In genomic region chr11:40759896-40760295, GRCm38 (mm10) we compare ENCODE assay signal across 27 mouse cellular contexts. TPM values are rescaled to one million over a fixed set of nuclear protein-coding genes. Genes with fewer than 3 reads are reported as not detected.
DNase-seq lines count a peak whose midpoint lies in the region; ATAC-seq and TF ChIP-seq lines count a peak whose summit lies in the region.
"Had no signal": no experiment of that assay in that cellular context is flagged by ENCODE, and none has a peak within 500 bp of the region (broad histone marks: within the 10 kb centered on the region; RNA-seq: fewer than 3 reads in every experiment).

No protein-coding gene starts in this region.

- DNase-seq in gastrocnemius, adult 2 months, result peak; percentile 59
- no peak for DNase-seq in gastrocnemius, postnatal 4 days (ENCODE audit: low spot score in 2 of 2)
- DNase-seq in brain, adult 2 months (ENCODE audit: low read depth, low spot score), result peak; percentile 69
- DNase-seq in cerebellum, adult 8-10 months, result peak; percentile 13
- peak; percentile 71 to 77 for DNase-seq in cerebellum, postnatal 25 days
- DNase-seq in thymus, postnatal 25 days, result no peak
- no peak for DNase-seq in forebrain, embryonic 11.5 days (ENCODE audit: low spot score)
- no peak for DNase-seq in heart, adult 2 months
- DNase-seq: adrenal gland, adult 2 months; adrenal gland, postnatal 36 days; heart, postnatal 36 days; kidney, adult 8-10 months; kidney, postnatal 10 days; lung, embryonic 14.5 days; thymus, adult 18-20 months; thymus, postnatal 36 days had no signal

- no peak overlapping the region for H3K4me2 ChIP-seq in forebrain, embryonic 11.5 days (ENCODE audit: low read depth, low read length, severe bottlenecking)
- H3K4me2 ChIP-seq: embryonic facial prominence, embryonic 12.5 days; forebrain, embryonic 15.5 days; heart, embryonic 11.5 days; hindbrain, embryonic 12.5 days; limb, embryonic 12.5 days; liver, embryonic 15.5 days; lung, embryonic 14.5 days; midbrain, embryonic 11.5 days had no signal

- H3K9ac ChIP-seq in forebrain, embryonic 11.5 days (ENCODE audit: low read length), result no peak overlapping the region
- H3K9ac ChIP-seq in heart, adult 2 months (ENCODE audit: low read depth, low read length), result no peak overlapping the region
- H3K9ac ChIP-seq: embryonic facial prominence, embryonic 12.5 days; forebrain, embryonic 15.5 days; hindbrain, embryonic 12.5 days; limb, embryonic 12.5 days; liver, embryonic 15.5 days; lung, embryonic 14.5 days had no signal

- TF ChIP-seq CTCF in gastrocnemius, adult 2 months (IDR thresholded peaks at IDR 0.05), result no peak
- no peak for TF ChIP-seq CTCF in heart, adult 2 months (IDR thresholded peaks at IDR 0.05)

- H3K9me3 ChIP-seq in forebrain, embryonic 11.5 days (ENCODE audit: control insufficient read depth, low read length), result no peaks in the 10 kb centered on the region
- H3K9me3 ChIP-seq: embryonic facial prominence, embryonic 12.5 days; forebrain, embryonic 15.5 days; hindbrain, embryonic 12.5 days; limb, embryonic 12.5 days; liver, embryonic 15.5 days had no signal

- H3K4me3 ChIP-seq in gastrocnemius, adult 2 months, result no peak overlapping the region
- H3K4me3 ChIP-seq in forebrain, embryonic 11.5 days (ENCODE audit: low read depth, low read length), result no peak overlapping the region
- H3K4me3 ChIP-seq in heart, adult 2 months, result no peak overlapping the region
- H3K4me3 ChIP-seq: embryonic facial prominence, embryonic 12.5 days; forebrain, embryonic 15.5 days; hindbrain, embryonic 12.5 days; limb, embryonic 12.5 days; liver, embryonic 15.5 days had no signal

- H3K4me1 ChIP-seq in forebrain, embryonic 11.5 days (replicated peaks; ENCODE audit: control insufficient read depth, insufficient read depth, low read length), result no peaks in the 10 kb centered on the region
- no peaks in the 10 kb centered on the region; the same call in 1 of the 2 replicates for H3K4me1 ChIP-seq in heart, adult 2 months (ENCODE audit: control insufficient read depth, insufficient read depth, low read length)
- H3K4me1 ChIP-seq: embryonic facial prominence, embryonic 12.5 days; hindbrain, embryonic 12.5 days; limb, embryonic 12.5 days had no signal

- no peak for TF ChIP-seq POLR2A in heart, adult 2 months (IDR thresholded peaks at IDR 0.05; ENCODE audit: insufficient read depth, low read depth, low read length)

- H3K36me3 ChIP-seq in forebrain, embryonic 11.5 days (ENCODE audit: control insufficient read depth, insufficient read depth, low read length), result no peaks in the 10 kb centered on the region
- H3K36me3 ChIP-seq in heart, adult 2 months (ENCODE audit: control insufficient read depth, insufficient read depth, low read length), result no peaks in the 10 kb centered on the region
- H3K36me3 ChIP-seq: embryonic facial prominence, embryonic 12.5 days; forebrain, embryonic 15.5 days; hindbrain, embryonic 12.5 days; limb, embryonic 12.5 days; liver, embryonic 15.5 days had no signal

- WGBS in forebrain, embryonic 11.5 days, result 81% methylated on average over 8 of the region's 8 CpGs
- WGBS in heart, adult 2 months, result 65% methylated on average over 8 of the region's 8 CpGs

- intact Hi-C loops in gastrocnemius, adult 2 months (cut with DNase I), result loop anchor here (5.0 kb wide), 2 partner anchors 83 to 158 kb away; no protein-coding TSS in a partner anchor
- intact Hi-C loops in heart, adult 2 months (cut with DNase I), result loop anchor here (10.0 kb wide), 1 partner anchor 135 kb away; no protein-coding TSS in a partner anchor

- no peaks in the 10 kb centered on the region for H3K79me2 ChIP-seq in heart, adult 2 months (replicated peaks; ENCODE audit: control insufficient read depth, insufficient read depth, low read length)

- no peaks in the 10 kb centered on the region for H3K27me3 ChIP-seq in forebrain, embryonic 11.5 days (ENCODE audit: control insufficient read depth, insufficient read depth, low read length)
- H3K27me3 ChIP-seq in heart, adult 2 months (ENCODE audit: control insufficient read depth, insufficient read depth, low read length), result no peaks in the 10 kb centered on the region
- H3K27me3 ChIP-seq: embryonic facial prominence, embryonic 12.5 days; forebrain, embryonic 15.5 days; hindbrain, embryonic 12.5 days; limb, embryonic 12.5 days; liver, embryonic 15.5 days had no signal

- no peak for TF ChIP-seq EP300 in heart, adult 2 months (IDR thresholded peaks at IDR 0.05; ENCODE audit: insufficient read depth, low read depth, low read length)

- ATAC-seq in forebrain, embryonic 11.5 days (replicated peaks; ENCODE audit: low FRiP score), result no peak
- ATAC-seq: forebrain, embryonic 15.5 days; intestine, embryonic 16.5 days; midbrain, embryonic 16.5 days had no signal

- no peak overlapping the region for H3K27ac ChIP-seq in gastrocnemius, adult 2 months
- no peak overlapping the region for H3K27ac ChIP-seq in forebrain, embryonic 11.5 days (ENCODE audit: low read depth, low read length)
- no peak overlapping the region for H3K27ac ChIP-seq in heart, adult 2 months
- H3K27ac ChIP-seq: embryonic facial prominence, embryonic 12.5 days; forebrain, embryonic 15.5 days; hindbrain, embryonic 12.5 days; limb, embryonic 12.5 days; liver, embryonic 15.5 days; stomach, postnatal 0 days had no signal

RNA-seq across cellular contexts. Expression of gene Ccng1, which starts 4.8 kb away (rescaled TPM):
- 100 to 1,000 TPM; 643 to 672 TPM for total RNA-seq in gastrocnemius, adult 2 months (2021)
- 100 to 1,000 TPM; 297 to 304 TPM for total RNA-seq in gastrocnemius, postnatal 4 days (2021)
- polyA plus RNA-seq in forebrain, embryonic 11.5 days (2014; fragmentation: Nextera tagmentation; extraction: Ambion mirVana), result 39.5 and 42.6 TPM in 2 replicates
- 100 to 1,000 TPM; 428 to 489 TPM for total RNA-seq in heart, adult 2 months (2021)
- 137 and 314 TPM in 2 replicates for polyA plus RNA-seq in heart, adult 2 months (2012; rRNA removed)

RNA-seq across cellular contexts. Expression of gene Nudcd2, which starts 26.4 kb away (rescaled TPM):
- 10 to 100 TPM in 1 of 2 experiments, 1 to 10 TPM in 1; 9.9 to 14.0 TPM for total RNA-seq in gastrocnemius, adult 2 months (2021)
- total RNA-seq in gastrocnemius, postnatal 4 days (2021), result 10 to 100 TPM; 31.0 to 32.9 TPM
- 192 and 217 TPM in 2 replicates for polyA plus RNA-seq in forebrain, embryonic 11.5 days (2014; fragmentation: Nextera tagmentation; extraction: Ambion mirVana)
- total RNA-seq in heart, adult 2 months (2021), result 10 to 100 TPM; 14.4 to 14.7 TPM
- 3.6 and 10.7 TPM in 2 replicates for polyA plus RNA-seq in heart, adult 2 months (2012; rRNA removed)

RNA-seq across cellular contexts. Expression of gene Hmmr, which starts 26.7 kb away (rescaled TPM):
- under 1 TPM in 1 of 2 experiments, not detected in 1; 0.08 TPM for total RNA-seq in gastrocnemius, adult 2 months (2021)
- 10 to 100 TPM in 1 of 2 experiments, 1 to 10 TPM in 1; 7.8 to 10.9 TPM for total RNA-seq in gastrocnemius, postnatal 4 days (2021)
- polyA plus RNA-seq in forebrain, embryonic 11.5 days (2014; fragmentation: Nextera tagmentation; extraction: Ambion mirVana), result 69.5 and 75.9 TPM in 2 replicates
- under 1 TPM; 0.13 to 0.20 TPM for total RNA-seq in heart, adult 2 months (2021)
- polyA plus RNA-seq in heart, adult 2 months (2012; rRNA removed), result 0.18 and 0.21 TPM in 2 replicates
- total RNA-seq: neutrophil, adult 5-6 weeks had no signal

Comparison
In these comparisons a context has a peak if more than half of its experiments do, and no peak if none do; other contexts are left out.
1. DNase-seq: peak in gastrocnemius, adult 2 months (single experiment), brain, adult 2 months (single experiment), cerebellum, adult 8-10 months (single experiment) and cerebellum, postnatal 25 days (2 of 2); none in gastrocnemius, postnatal 4 days (0 of 2), thymus, postnatal 25 days (single experiment), forebrain, embryonic 11.5 days (single experiment) and heart, adult 2 months (0 of 2).
2. RNA of gene Hmmr, which starts 26.7 kb away (total RNA-seq): 7.8 to 10.9 TPM in gastrocnemius, postnatal 4 days; 0.13 to 0.20 TPM in heart, adult 2 months and 0.08 TPM in gastrocnemius, adult 2 months; every median in the first group is over 4 times any median in the second.